Comparison of ENCODE assay signal across 33 mouse cellular contexts in the genomic region with DNA sequence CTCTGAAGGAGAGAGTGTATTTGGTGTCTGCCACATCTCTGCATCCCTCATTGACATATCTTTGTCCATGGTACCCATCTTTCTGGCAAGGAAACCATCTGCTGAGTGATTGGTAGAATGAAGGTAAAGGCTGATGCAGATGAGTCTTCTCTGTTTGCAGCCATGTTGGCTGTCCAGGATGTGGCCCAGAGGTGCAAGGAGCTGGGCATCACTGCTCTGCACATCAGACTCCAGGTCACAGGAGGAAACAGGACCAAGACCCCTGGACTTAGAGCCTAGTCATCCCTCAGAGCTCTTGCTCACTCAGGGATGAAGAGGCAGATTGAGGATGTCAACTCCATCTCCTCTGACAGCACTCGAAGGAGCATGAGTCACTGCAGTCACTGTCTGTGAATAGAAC.
"Had no signal": no experiment of that assay in that cellular context is flagged by ENCODE, and none has a peak within 500 bp of the region (broad histone marks: within the 10 kb centered on the region; RNA-seq: fewer than 3 reads in every experiment).

No protein-coding gene starts in this region.

- H3K4me2 ChIP-seq: heart, embryonic 12.5 days; heart, embryonic 13.5 days; heart, embryonic 15.5 days; hindbrain, embryonic 12.5 days; hindbrain, embryonic 13.5 days; hindbrain, embryonic 14.5 days; hindbrain, embryonic 15.5 days; intestine, embryonic 15.5 days; kidney, embryonic 15.5 days had no signal

- H3K9me3 ChIP-seq: heart, embryonic 13.5 days; heart, embryonic 15.5 days; hindbrain, embryonic 10.5 days; hindbrain, embryonic 12.5 days; hindbrain, embryonic 13.5 days; hindbrain, embryonic 15.5 days; intestine, embryonic 15.5 days; kidney, embryonic 15.5 days had no signal

- H3K4me1 ChIP-seq: hindbrain, embryonic 12.5 days; hindbrain, embryonic 13.5 days; hindbrain, embryonic 15.5 days; intestine, embryonic 15.5 days had no signal

- H3K36me3 ChIP-seq: heart, embryonic 12.5 days; heart, embryonic 13.5 days; heart, embryonic 15.5 days; hindbrain, embryonic 10.5 days; hindbrain, embryonic 12.5 days; hindbrain, embryonic 13.5 days; hindbrain, embryonic 15.5 days; intestine, embryonic 15.5 days; kidney, embryonic 15.5 days had no signal

- H3K27ac ChIP-seq: heart, embryonic 13.5 days; heart, embryonic 15.5 days; hindbrain, embryonic 10.5 days; hindbrain, embryonic 12.5 days; hindbrain, embryonic 13.5 days; hindbrain, embryonic 14.5 days; hindbrain, embryonic 15.5 days; hindbrain, postnatal 0 days; intestine, embryonic 15.5 days; kidney, embryonic 15.5 days; kidney, postnatal 0 days; layer of hippocampus, adult 2 months; left cerebral cortex, adult 2 months had no signal

- ATAC-seq: hindbrain, embryonic 16.5 days; hindbrain, postnatal 0 days; inflammation-experienced regulatory T-cells, adult 6 months; intestine, embryonic 15.5 days; intestine, embryonic 16.5 days; intestine, postnatal 0 days had no signal

- H3K4me3 ChIP-seq: heart, embryonic 12.5 days; heart, embryonic 13.5 days; heart, embryonic 15.5 days; hindbrain, embryonic 10.5 days; hindbrain, embryonic 12.5 days; hindbrain, embryonic 13.5 days; hindbrain, embryonic 15.5 days; intestine, embryonic 15.5 days; kidney, embryonic 15.5 days; layer of hippocampus, adult 2 months; left cerebral cortex, adult 2 months had no signal

- DNase-seq: heart, postnatal 10 days; heart, postnatal 36 days; heart, postnatal 4 days; kidney, adult 11 months; kidney, adult 18-20 months; kidney, adult 2 months; kidney, adult 8-10 months; kidney, adult 9 months; kidney, postnatal 10 days; kidney, postnatal 14 days; kidney, postnatal 25 days; kidney, postnatal 36 days; kidney, postnatal 4 days; layer of hippocampus, adult 9-11 months; layer of hippocampus, postnatal 36 days had no signal

- H3K9ac ChIP-seq: heart, embryonic 12.5 days; heart, embryonic 13.5 days; heart, embryonic 15.5 days; hindbrain, embryonic 12.5 days; hindbrain, embryonic 13.5 days; hindbrain, embryonic 14.5 days; hindbrain, embryonic 15.5 days; intestine, embryonic 15.5 days; kidney, embryonic 15.5 days had no signal

- H3K27me3 ChIP-seq: heart, embryonic 12.5 days; heart, embryonic 13.5 days; heart, embryonic 15.5 days; hindbrain, embryonic 12.5 days; hindbrain, embryonic 13.5 days; hindbrain, embryonic 15.5 days; intestine, embryonic 15.5 days; kidney, embryonic 15.5 days had no signal
